10 mouse cellular contexts compared by ENCODE assay signal in the genomic region with DNA sequence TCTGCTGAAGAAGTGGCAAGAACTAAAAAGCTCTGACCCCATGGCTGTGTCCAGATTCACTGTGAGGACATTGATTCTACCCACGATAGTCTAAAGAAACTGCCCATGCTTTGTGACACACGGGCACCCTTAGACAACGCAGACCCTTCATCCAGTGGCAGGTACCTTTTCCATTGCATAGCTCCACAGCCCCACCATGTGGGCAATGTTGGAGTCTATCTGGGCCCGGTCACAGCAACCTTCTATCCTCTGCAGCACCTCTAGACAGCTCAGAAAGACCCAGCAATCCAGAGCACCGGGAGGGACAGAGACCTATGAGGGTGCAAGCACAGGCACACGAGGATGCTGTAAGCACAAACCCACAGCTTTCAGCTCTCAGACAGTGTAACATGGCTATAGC. TPM values are rescaled to one million over a fixed set of nuclear protein-coding genes. Genes with fewer than 3 reads are reported as not detected.
DNase-seq lines count a peak whose midpoint lies in the region; ATAC-seq and TF ChIP-seq lines count a peak whose summit lies in the region.
"Had no signal": no experiment of that assay in that cellular context is flagged by ENCODE, and none has a peak within 500 bp of the region (broad histone marks: within the 10 kb centered on the region; RNA-seq: fewer than 3 reads in every experiment).

No protein-coding gene starts in this region.

- no peaks in the 10 kb centered on the region for H3K27me3 ChIP-seq in MEL (ENCODE audit: control insufficient read depth in 1 of 2, insufficient read depth in 2 of 2, low read length in 2 of 2)
- H3K27me3 ChIP-seq: embryonic facial prominence, embryonic 12.5 days; midbrain, embryonic 12.5 days had no signal

- no peak overlapping the region for H3K4me3 ChIP-seq in layer of hippocampus, adult 2 months
- no peak overlapping the region for H3K4me3 ChIP-seq in MEL (ENCODE audit: control insufficient read depth in 1 of 2, insufficient read depth in 1 of 2, low read depth in 2 of 2, low read length in 2 of 2)
- H3K4me3 ChIP-seq: embryonic facial prominence, embryonic 12.5 days; midbrain, embryonic 12.5 days had no signal

- no peaks in the 10 kb centered on the region for H3K79me2 ChIP-seq in MEL (ENCODE audit: control insufficient read depth, insufficient read depth, low read length, poor library complexity)

- H3K9ac ChIP-seq in MEL (ENCODE audit: control insufficient read depth, low read depth, low read length, poor library complexity, severe bottlenecking): no peak overlapping the region
- H3K9ac ChIP-seq: embryonic facial prominence, embryonic 12.5 days; midbrain, embryonic 12.5 days had no signal

- peak; percentile 8 for TF ChIP-seq RAD21 in MEL (IDR thresholded peaks at IDR 0.05; ENCODE audit: low read depth, low read length)

- no peaks in the 10 kb centered on the region for H3K9me3 ChIP-seq in MEL (replicated peaks; ENCODE audit: insufficient read depth, low read length)
- H3K9me3 ChIP-seq: embryonic facial prominence, embryonic 12.5 days; midbrain, embryonic 12.5 days had no signal

- peak; percentile 74 for TF ChIP-seq CTCF in layer of hippocampus, adult 2 months (conservative IDR thresholded peaks at IDR 0.05)
- TF ChIP-seq CTCF in MEL (IDR thresholded peaks at IDR 0.05 in 2 of 3, conservative IDR thresholded peaks at IDR 0.05 in 1 of 3; ENCODE audit: control insufficient read depth in 1 of 3, insufficient read depth in 1 of 3, low read depth in 2 of 3, low read length in 3 of 3, poor library complexity in 1 of 3, severe bottlenecking in 1 of 3): peak; percentile 24 to 51 (median 47); a peak in 5 of 6 replicates

- no peak overlapping the region for H3K27ac ChIP-seq in layer of hippocampus, adult 2 months
- no peak overlapping the region for H3K27ac ChIP-seq in MEL (ENCODE audit: control insufficient read depth, low read depth, low read length)
- H3K27ac ChIP-seq: embryonic facial prominence, embryonic 12.5 days; midbrain, embryonic 12.5 days had no signal

- no peak for TF ChIP-seq EP300 in MEL (IDR thresholded peaks at IDR 0.05; ENCODE audit: low read depth in 1 of 2, low read length in 2 of 2)

- peak; percentile 84 for ATAC-seq in megakaryocyte progenitor cell, adult 5-6 weeks (replicated peaks; ENCODE audit: poor library complexity)

- peaks cover 0 to 8% of the 10 kb centered on the region in 2 experiments; a peak in 2 of 4 replicates for H3K36me3 ChIP-seq in MEL (ENCODE audit: control insufficient read depth in 1 of 2, insufficient read depth in 2 of 2, low read length in 2 of 2)

- no peak for TF ChIP-seq POLR2A in MEL (IDR thresholded peaks at IDR 0.05; ENCODE audit: control insufficient read depth in 1 of 2, insufficient read depth in 1 of 2, low read depth in 1 of 2, low read length in 2 of 2, poor library complexity in 1 of 2)

- H3K4me1 ChIP-seq in MEL (ENCODE audit: control insufficient read depth in 1 of 2, insufficient read depth in 2 of 2, low read length in 2 of 2): no peaks in the 10 kb centered on the region
- H3K4me1 ChIP-seq: embryonic facial prominence, embryonic 12.5 days; midbrain, embryonic 12.5 days had no signal

- peak; percentile 17 for DNase-seq in adrenal gland, postnatal 10 days
- DNase-seq in adrenal gland, adult (ENCODE audit: inconsistent age in 2 of 2, low spot score in 1 of 2): no peak
- DNase-seq in layer of hippocampus, adult 2 months (ENCODE audit: low spot score in 2 of 2): peak in 1 of 2 experiments; percentile 59
- DNase-seq in layer of hippocampus, postnatal 14 days (ENCODE audit: low spot score in 2 of 2): no peak
- DNase-seq in MEL (ENCODE audit: low read depth, low spot score): peak; percentile 16
- no peak for DNase-seq in urinary bladder, postnatal 10 days (ENCODE audit: low spot score)
- DNase-seq in frontal cortex, postnatal 25 days (ENCODE audit: low spot score in 2 of 2): no peak

TF ChIP-seq in MEL, 35 proteins besides CTCF, POLR2A, EP300 and RAD21:
- peak; percentile 29; the same call in 1 of the 2 replicates for TF ChIP-seq SMC3 (IDR thresholded peaks at IDR 0.05; ENCODE audit: low read depth, low read length)
- no peak for TF ChIP-seq POLR2AphosphoS5 (IDR thresholded peaks at IDR 0.05; ENCODE audit: borderline replicate concordance, low read depth, low read length)
- no peak for TF ChIP-seq POLR2AphosphoS2 (IDR thresholded peaks at IDR 0.05; ENCODE audit: low read length)
- no peak for TF ChIP-seq ETS1 (IDR thresholded peaks at IDR 0.05; ENCODE audit: low read depth, low read length)
- TF ChIP-seq CHD2 (IDR thresholded peaks at IDR 0.05; ENCODE audit: low read length): no peak
- TF ChIP-seq ZKSCAN1 (IDR thresholded peaks at IDR 0.05; ENCODE audit: low read depth, low read length): no peak
- no peak for TF ChIP-seq RCOR1 (IDR thresholded peaks at IDR 0.05; ENCODE audit: low read depth, low read length)
- TF ChIP-seq MAFK (IDR thresholded peaks at IDR 0.05; ENCODE audit: borderline replicate concordance, low read depth, low read length): no peak

RNA-seq across cellular contexts. Expression of a gene that starts 26.4 kb away (rescaled TPM):
- total RNA-seq in adrenal gland, postnatal 10 days (2021): 10 to 100 TPM; 13.2 to 14.9 TPM
- 10 to 100 TPM; 19.7 to 19.9 TPM for total RNA-seq in layer of hippocampus, adult 2 months (2021)
- 10 to 100 TPM; 17.5 to 17.9 TPM for total RNA-seq in layer of hippocampus, postnatal 14 days (2021)
- total RNA-seq in MEL (2012; rRNA removed): 73.8 and 91.5 TPM in 2 replicates
- 10 to 100 TPM; 49.6 to 62.4 TPM for polyA plus RNA-seq in MEL (2012; ENCODE audit: insufficient read depth in 1 of 2, insufficient read length in 2 of 2, low read depth in 1 of 2, low replicate concordance in 2 of 2, missing spikeins in 1 of 2)
- 5.6 and 7.2 TPM in 2 replicates for total RNA-seq in megakaryocyte progenitor cell, adult 5-6 weeks (2015)
- total RNA-seq in megakaryocyte progenitor cell, adult 5-6 weeks (2017): 18.6 and 27.5 TPM in 2 replicates

RNA-seq across cellular contexts. Expression of a gene that starts 33.1 kb away (rescaled TPM):
- 10 to 100 TPM; 44.3 to 53.2 TPM for total RNA-seq in adrenal gland, postnatal 10 days (2021)
- 10 to 100 TPM; 83.4 to 84.1 TPM for total RNA-seq in layer of hippocampus, adult 2 months (2021)
- 10 to 100 TPM; 76.9 to 80.1 TPM for total RNA-seq in layer of hippocampus, postnatal 14 days (2021)
- total RNA-seq in MEL (2012; rRNA removed): 26.0 and 26.1 TPM in 2 replicates
- polyA plus RNA-seq in MEL (2012; ENCODE audit: insufficient read depth in 1 of 2, insufficient read length in 2 of 2, low read depth in 1 of 2, low replicate concordance in 2 of 2, missing spikeins in 1 of 2): 10 to 100 TPM in 1 of 2 experiments, not detected in 1; 35.5 TPM
- 39.0 and 44.2 TPM in 2 replicates for total RNA-seq in megakaryocyte progenitor cell, adult 5-6 weeks (2015)
- total RNA-seq in megakaryocyte progenitor cell, adult 5-6 weeks (2017): 30.7 and 33.4 TPM in 2 replicates

RNA-seq across cellular contexts. Expression of a gene that starts 41.7 kb away (rescaled TPM):
- total RNA-seq in adrenal gland, postnatal 10 days (2021): 100 to 1,000 TPM; 253 to 281 TPM
- total RNA-seq in layer of hippocampus, adult 2 months (2021): 100 to 1,000 TPM; 124 to 134 TPM
- total RNA-seq in layer of hippocampus, postnatal 14 days (2021): 100 to 1,000 TPM; 116 to 119 TPM
- 44.8 and 50.6 TPM in 2 replicates for total RNA-seq in MEL (2012; rRNA removed)
- 10 to 100 TPM in 1 of 2 experiments, not detected in 1; 57.4 TPM for polyA plus RNA-seq in MEL (2012; ENCODE audit: insufficient read depth in 1 of 2, insufficient read length in 2 of 2, low read depth in 1 of 2, low replicate concordance in 2 of 2, missing spikeins in 1 of 2)
- total RNA-seq in megakaryocyte progenitor cell, adult 5-6 weeks (2015): 40.7 and 44.1 TPM in 2 replicates
- total RNA-seq in megakaryocyte progenitor cell, adult 5-6 weeks (2017): 90.6 and 90.9 TPM in 2 replicates

Comparison
In these comparisons a context has a peak if more than half of its experiments do, and no peak if none do; other contexts are left out.
1. DNase-seq: peak in adrenal gland, postnatal 10 days (single experiment) and MEL (single experiment); none in adrenal gland, adult (0 of 2), layer of hippocampus, postnatal 14 days (0 of 2), urinary bladder, postnatal 10 days (single experiment) and frontal cortex, postnatal 25 days (0 of 2).